Mouse (Mus musculus) retina, postnatal 1 day (tissue): ENCODE data around the gene Unc50.

Experiments
- DNase-seq: peaks from one replicate; pipeline ENCODE4 v3.0.0-alpha.2; 2012

Gene Unc50

DNA sequence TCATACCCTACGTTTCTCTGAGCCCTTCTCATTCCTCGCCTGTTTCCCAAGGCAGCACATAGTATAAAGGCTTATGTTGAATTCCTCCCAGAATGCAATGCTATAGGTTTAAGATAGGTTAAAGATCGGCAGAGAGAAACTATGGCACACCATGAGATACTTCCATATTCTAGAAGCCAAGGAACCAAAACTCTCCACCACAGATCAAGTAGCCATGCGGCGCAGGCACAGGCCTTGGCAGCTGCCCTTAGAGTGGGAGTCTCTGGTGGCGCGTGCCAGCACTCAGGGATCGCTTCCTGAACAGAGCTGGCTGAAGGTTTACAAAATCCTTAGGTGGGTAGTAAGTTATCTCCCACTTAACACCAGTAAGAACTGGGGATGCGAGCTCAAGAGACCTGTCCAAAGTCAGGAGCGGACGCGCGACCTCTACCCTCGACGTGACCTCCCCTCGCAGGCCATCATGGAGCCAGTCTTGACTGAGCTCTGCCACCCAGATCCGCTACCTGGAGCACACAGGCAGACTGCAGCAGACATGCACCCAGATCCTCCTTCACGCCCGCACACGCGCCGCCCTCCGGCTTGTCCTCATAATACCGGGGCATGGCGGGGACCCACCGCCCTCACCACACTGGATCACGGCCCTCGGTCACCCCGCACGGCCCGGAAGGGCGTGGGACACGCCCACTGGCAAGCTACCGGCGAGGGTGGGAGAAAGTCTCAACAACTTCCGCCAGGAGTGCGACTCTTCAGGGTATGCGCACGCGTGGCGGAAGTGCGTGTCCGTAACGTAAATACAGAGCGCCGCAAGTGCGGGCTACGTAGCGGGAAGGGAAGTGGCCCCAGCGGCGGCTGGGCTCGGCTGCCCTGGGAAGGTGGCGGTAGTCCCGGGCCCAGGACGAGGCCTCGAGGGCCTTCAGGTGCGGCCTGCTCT lies at the start of gene Unc50, which contains the start of gene Coa5:
Unc50 (plus strand) TSS at position 774 of the 931 bp plus-strand sequence.
Coa5 (minus strand) TSS at position 738 of the 931 bp plus-strand sequence.
- peak; percentile 98 for DNase-seq

GRCm38 (mm10) chr1:37380913-37381312 lies 49.0 kb upstream of the Unc50 start:
- DNase-seq = no peak

DNA sequence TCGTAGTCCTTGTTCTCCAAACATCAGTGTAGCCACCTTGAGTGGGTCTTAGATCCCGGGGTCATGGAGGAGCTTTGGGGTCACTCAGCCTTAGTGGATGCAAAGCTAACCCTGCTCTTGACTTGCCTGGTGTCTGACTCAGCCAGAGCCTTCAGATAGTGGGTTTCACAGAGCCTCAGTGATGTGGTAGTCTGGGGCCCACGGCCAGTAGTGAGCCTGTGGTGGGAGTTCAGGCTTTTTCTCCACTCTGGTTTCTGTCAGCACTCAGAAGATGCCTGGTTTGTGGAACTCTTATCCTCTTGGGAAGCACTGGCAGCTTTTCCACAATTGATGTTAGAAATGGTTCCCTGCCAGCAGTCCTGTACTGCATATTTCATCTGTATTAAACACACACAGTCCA lies 45.6 kb upstream of the Unc50 start:
- DNase-seq = no peak

DNA sequence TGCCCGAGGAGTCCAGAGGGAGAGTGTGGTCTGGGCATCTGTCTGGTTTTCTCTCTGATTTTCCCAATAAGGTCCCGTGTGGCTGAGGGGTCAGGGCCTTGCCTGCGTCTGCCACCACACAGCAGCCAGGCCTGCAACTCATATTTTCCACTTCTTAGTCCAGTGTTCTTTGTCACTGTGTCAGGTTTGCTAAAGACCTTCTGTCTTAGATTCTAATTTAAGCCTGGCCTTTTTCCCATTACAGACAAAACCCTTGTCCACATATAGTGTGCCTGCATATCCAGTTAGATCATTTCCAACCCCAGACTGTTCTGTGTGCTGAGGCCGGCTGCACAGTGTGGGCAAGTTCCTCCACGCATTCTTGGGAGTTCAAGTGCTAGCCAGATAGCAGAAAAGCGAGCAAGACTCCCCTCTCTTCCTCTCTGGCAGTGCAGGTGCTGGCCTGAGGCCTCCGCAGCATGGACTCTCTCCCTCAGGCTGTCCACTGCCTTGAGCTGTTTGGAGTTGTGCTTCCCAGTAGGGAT lies 43.4 kb upstream of the Unc50 start:
- DNase-seq = no peak

DNA sequence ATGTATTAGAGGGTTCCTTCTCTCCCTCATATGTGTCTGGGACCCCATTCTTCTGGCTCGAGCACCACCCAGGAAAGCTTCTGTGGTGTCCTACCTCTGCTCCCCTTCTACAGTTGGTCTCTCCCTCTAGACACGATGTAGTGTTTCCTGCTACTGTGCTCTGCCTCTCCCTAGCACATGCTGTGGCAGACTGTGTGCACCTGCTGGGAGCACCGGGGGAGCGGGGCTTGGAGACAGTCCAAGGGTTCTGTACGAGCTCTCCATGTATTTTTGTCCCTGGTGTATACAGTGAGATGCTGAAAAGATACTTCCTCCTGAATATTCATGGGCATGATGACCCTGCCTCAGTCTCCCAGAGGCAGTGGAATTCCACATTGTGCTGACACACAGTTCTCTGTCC lies 36.8 kb upstream of the Unc50 start:
- DNase-seq = no peak

GRCm38 (mm10) chr1:37396481-37396880 lies 33.5 kb upstream of the Unc50 start:
- no peak for DNase-seq

- no peak for DNase-seq
Measured at GRCm38 (mm10) chr1:37398961-37399360, 31.0 kb upstream of the Unc50 start.

DNA sequence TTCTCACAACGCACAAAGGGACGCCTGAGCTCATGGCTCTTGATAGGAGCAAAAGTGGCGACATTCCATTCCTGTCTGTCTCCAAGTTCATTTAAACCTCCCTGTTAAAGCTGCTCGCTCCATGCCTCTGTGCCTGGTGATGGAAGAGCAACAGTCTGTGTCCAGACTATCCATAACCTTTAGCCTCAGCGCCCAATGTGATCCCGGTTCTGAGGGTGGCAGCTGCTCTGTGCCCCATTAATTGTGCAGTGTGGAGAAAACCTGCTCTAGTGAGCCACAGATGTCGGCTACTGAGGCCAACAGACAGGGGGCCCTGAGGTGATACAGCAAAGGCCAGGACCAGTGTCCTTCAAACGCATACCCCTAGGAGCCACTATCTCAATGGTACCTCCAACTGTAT lies 30.2 kb upstream of the Unc50 start:
- DNase-seq = no peak

DNA sequence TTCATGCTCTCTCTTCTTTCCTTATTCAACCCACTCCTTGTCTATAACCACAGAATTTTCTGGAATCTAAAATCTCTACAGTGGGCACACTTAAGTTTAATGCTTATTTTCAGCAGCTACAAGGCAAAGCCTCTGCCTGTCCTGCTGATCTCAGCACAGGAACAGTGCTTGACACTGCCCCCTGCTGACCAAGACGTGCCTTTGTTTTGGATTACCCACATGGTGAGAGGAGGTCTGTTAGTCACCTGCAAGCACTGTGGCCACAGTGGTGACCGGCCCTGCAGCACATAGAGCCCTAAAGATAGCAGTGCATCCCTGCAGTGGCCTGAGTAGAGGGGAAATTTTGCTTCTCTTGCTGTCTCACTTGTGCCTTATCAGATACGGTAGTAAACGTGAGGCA lies 28.3 kb upstream of the Unc50 start:
- peak; percentile 60 for DNase-seq

- no peak for DNase-seq
Measured at GRCm38 (mm10) chr1:37405137-37405536, 24.8 kb upstream of the Unc50 start.

GRCm38 (mm10) chr1:37407228-37407627 lies 22.7 kb upstream of the Unc50 start:
- no peak for DNase-seq

- DNase-seq = no peak
Measured at GRCm38 (mm10) chr1:37408059-37408458, 21.9 kb upstream of the Unc50 start.

DNA sequence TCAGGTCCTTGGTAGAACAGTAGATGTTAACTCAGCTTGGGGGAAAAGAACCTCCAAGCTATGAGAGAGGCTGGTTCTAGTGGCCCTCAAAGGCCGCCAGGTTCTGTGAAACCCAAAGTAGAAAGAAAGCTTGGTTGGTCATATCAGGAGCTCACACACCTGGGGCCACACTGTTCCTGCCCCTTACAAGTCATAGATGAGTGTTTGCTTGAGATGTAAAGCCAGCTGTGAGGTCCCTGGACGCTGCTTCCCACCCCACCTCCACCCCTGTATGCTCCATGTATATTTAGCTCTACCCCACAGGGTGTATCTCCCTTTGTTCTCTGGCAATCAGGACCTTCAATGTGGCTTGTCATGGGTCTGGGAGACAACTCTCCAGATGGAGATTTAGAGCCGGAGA lies 21.3 kb upstream of the Unc50 start:
- no peak for DNase-seq

DNA sequence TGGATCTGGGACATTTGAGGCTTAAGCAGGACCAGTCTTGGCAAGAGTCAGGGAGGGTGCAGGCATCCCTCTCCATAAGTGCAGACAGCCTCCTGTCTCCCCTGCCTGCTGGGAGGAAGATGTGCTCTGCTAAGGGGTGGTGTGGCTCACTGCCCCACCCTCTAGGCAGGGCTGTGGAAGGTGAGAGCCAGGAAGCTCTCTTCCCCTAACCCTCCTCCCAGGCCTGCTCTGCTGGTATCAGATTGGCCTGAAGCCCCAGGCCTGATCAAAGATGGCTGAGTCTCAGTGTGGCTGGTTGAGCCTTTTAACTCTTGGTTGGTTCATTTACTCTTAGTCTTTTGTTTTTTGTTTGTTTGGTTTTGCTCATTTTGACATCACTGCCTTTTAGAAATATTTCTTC lies 20.3 kb upstream of the Unc50 start:
- no peak for DNase-seq

GRCm38 (mm10) chr1:37415394-37415793 lies 14.5 kb upstream of the Unc50 start:
- no peak for DNase-seq

- peak; percentile 51 for DNase-seq
Measured at GRCm38 (mm10) chr1:37419420-37419819, 10.5 kb upstream of the Unc50 start.

DNA sequence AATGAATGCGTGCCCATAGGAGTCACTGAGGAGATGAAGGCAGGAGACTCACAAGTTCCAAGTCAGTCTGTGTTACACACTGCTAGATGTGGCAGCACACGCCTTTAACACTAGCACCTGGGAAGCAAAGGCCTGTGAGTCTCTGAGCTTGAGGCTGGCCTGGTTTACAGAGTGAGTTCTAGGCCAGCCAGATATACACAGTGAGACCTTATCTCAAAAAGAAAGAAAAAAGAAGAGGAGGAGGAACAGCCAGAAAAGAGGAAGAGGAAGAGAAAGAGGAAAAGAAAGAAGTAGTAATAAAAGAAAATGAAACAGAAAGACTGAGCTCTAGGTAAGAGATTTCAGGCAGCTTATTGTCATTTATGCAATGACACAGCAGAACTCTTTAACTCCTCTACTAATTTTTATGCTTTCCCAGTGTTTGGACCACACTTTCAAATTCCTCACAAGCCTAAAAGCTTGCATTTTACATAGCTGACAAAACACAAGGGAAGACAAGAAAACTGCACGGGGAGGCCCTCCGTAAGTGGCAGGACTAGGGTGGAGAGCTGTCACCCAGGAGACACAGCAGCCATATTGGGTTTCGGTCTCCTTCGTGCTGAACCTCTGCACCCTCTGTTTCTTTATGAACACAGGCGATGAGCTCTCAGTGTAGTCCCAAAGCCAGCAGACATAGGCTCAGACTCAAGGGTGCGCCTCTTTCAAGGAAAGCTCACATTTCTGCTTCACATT lies 2.6 kb upstream of the Unc50 start:
- no peak for DNase-seq

GRCm38 (mm10) chr1:37428911-37429310 lies 1.0 kb upstream of the Unc50 start:
- DNase-seq = no peak

GRCm38 (mm10) chr1:37430297-37430840 lies 430 bp downstream of the Unc50 start:
- DNase-seq = no peak

- DNase-seq = no peak
Measured at GRCm38 (mm10) chr1:37436419-37436818, 6.5 kb downstream of the Unc50 start.

DNA sequence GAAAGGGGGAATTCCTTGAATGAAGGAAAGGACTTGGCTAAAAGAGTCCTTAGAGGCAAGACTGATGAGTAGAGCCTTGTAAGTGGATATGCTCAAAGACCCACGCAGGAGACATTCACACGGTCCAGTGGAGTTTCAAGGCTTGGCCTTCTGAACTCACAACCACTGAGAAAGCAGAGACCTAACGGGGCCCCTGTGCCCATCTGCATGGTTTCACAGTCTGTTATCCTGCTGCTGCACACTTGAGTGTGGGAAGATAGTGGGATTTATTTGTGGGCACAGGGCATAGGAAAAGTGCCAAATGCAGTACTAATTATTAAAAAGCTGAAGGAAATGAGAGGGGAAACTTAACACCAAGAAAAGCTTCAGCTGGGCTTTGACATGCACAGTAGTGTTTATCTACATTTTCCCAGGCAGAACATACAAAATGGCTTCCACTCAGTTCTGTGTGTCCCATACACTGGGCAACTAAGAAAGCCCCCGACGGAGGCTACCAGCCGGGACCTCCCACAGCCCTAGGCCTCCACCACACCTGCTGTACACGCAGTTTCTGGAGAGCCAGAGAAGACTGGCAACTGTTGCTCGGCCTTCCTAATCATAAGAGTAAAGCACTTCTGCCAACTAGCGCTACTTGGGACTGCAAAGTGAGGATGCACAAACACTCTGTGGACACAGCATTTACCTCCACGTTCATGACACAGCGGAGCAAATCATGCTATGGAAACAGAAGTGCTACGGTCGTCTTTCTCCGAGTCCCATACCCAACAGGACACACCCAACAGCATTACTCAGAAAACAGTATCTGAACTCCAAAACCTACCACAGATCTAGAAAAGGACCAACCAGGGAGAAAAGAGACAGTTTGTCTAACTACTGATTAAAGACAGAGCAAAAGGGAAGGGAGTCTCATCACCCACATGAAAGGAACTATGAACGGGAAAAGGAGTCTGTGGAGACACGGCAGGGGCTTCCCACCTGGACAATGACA lies 13.2 kb downstream of the Unc50 start:
- DNase-seq = no peak
